Mouse (Mus musculus): ENCODE results near the gene Cdk5rap2. TPM values are rescaled to one million over a fixed set of nuclear protein-coding genes. Genes with fewer than 3 reads are reported as not detected.

Cdk5rap2 gene
- polyA plus RNA-seq, 1 experiment from 2014 or later, result 15.9 TPM

DNA sequence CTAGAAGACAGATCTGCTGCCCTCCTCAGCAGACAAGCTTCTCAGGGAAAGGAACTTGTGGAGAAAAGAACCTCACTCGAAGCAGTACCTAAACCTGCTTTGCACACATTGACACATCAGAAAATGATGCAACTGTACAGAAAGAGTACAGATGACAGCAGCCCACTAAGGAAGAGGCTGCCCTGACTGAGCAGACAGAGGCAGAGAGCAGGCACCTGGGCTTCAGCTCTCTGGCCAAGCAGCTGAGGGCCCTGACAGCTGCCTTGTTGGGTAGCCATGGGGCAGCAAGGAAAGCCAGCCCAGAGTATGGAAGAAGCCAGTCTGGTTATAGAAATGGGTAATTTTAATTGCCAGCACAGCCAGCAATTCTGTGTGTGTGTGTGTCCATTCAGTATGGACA lies 188.9 kb downstream of the Cdk5rap2 start:
- H3K4me2 ChIP-seq, result no peak overlapping the region
- H3K9ac ChIP-seq, result no peak overlapping the region
- WGBS, result 83% methylated on average over 1 of the region's 1 CpGs
- H3K36me3 ChIP-seq (ENCODE audit: poor library complexity, severe bottlenecking), result peaks cover 68% of the 10 kb centered on the region
- no peak overlapping the region for H3K4me3 ChIP-seq
- H3K27ac ChIP-seq, result no peak overlapping the region
- H3K4me1 ChIP-seq, result peaks cover 11% of the 10 kb centered on the region
- H3K9me3 ChIP-seq (replicated peaks), result no peaks in the 10 kb centered on the region
- no peaks in the 10 kb centered on the region for H3K27me3 ChIP-seq
- ATAC-seq, result no peak

DNA sequence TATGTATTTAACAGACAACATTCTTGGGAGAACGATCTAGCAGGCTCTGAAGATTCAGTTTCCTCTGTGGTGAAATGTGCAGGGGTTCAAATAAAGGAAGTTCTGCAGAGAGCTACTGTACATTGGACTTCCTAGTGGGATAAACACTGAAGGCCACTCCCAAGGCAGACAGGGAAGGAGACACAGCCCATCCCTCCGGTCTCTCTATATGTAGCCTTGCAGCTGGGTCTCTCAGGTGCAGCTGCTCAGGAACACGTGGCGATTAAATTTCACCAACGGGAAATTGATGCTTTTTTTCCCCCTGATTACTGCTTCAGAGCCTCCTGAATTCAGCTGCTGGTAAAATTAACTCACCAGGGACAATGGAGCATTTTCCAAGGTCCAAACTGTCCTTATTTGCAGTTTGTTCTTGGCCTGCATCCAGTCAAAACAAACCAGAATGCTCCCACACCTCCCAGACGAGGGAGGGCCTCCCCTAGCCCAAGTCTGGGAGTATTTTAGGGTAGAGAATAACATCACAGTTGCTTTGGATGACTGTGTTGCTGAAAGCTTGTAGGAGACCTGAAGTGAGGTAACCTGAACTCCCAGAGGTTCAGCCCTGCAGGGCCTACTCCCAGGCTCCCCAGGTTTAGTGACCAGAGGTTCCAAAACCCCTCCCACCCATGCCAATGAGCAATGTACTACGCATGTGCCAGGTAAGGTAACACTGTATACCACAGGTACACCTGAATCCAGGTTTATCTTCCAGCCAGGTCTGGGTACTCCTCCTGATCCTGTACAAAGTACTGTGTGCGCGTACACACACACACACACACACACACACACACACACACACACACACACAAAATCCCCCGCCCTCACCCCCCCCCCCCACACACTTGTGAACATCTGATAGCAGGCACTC lies 189.7 kb downstream of the Cdk5rap2 start:
- ATAC-seq, result peak; percentile 37; the same call in 1 of the 2 replicates
- no peaks in the 10 kb centered on the region for H3K27me3 ChIP-seq
- H3K36me3 ChIP-seq (ENCODE audit: poor library complexity, severe bottlenecking), result peaks cover 59% of the 10 kb centered on the region
- 68% methylated on average over 10 of the region's 10 CpGs for WGBS
- no peak overlapping the region for H3K4me3 ChIP-seq
- peaks cover 11% of the 10 kb centered on the region for H3K4me1 ChIP-seq
- H3K9me3 ChIP-seq (replicated peaks), result no peaks in the 10 kb centered on the region
- H3K4me2 ChIP-seq, result no peak overlapping the region
- H3K9ac ChIP-seq, result no peak overlapping the region
- H3K27ac ChIP-seq, result no peak overlapping the region; the same call in 1 of the 2 replicates

DNA sequence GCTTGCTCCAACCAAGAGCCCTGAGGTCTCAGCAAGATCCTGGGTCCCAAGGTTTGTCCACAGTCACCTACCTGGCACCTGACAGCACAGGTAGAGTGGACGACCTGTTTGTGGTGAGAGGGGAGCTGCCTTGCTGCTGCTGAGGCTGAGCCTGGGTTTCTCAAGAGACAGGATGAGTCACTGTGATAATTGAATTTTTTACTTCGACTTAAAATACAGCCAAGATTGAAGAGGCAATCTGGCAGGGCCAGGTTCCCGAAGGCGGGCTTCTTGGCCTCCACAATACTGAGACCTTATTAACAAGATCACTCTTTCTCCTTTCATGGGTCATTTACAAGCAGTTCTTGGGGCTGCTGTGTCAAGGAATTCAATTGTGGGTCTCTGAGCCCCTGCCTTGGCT lies 190.5 kb downstream of the Cdk5rap2 start:
- no peak overlapping the region for H3K9ac ChIP-seq
- WGBS, result 87% methylated on average over 4 of the region's 4 CpGs
- peaks cover 53% of the 10 kb centered on the region for H3K36me3 ChIP-seq (ENCODE audit: poor library complexity, severe bottlenecking)
- no peak overlapping the region for H3K27ac ChIP-seq
- ATAC-seq, result no peak
- peaks cover 11% of the 10 kb centered on the region for H3K4me1 ChIP-seq
- H3K4me3 ChIP-seq, result no peak overlapping the region
- H3K4me2 ChIP-seq, result no peak overlapping the region
- no peaks in the 10 kb centered on the region for H3K27me3 ChIP-seq
- no peaks in the 10 kb centered on the region for H3K9me3 ChIP-seq (replicated peaks)

DNA sequence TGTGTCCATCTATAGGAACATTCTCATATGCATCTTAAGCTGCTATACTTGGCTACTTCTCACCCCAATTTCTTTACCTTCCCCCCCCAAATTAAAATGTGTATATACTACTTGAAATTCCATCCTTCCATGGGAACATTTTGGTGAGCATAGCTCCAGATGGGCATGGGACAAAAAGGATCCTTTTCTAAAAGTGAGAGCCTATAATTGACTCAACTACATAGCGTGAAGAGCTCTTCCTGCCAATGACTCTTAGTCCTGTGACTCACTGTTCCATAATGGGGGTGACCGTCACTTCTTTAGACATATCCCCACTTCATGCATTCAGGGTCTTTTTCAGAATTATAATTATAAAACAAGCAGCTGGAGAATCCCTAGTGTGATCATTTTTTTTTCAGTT lies 224.3 kb downstream of the Cdk5rap2 start:
- no peak overlapping the region for H3K4me3 ChIP-seq
- WGBS, result 85% methylated on average over 2 of the region's 2 CpGs
- ATAC-seq, result no peak

More for the DNA sequence above, 224.3 kb downstream of the Cdk5rap2 start:
- Histone ChIP-seq H3K4me1 (no peaks in the 10 kb centered on the region), H3K4me2 (no peak overlapping the region), H3K27ac (no peak overlapping the region), H3K9me3 (replicated peaks) (no peaks in the 10 kb centered on the region), H3K9ac (no peak overlapping the region), H3K36me3 (ENCODE audit: poor library complexity, severe bottlenecking) (no peaks in the 10 kb centered on the region), H3K27me3 (no peaks in the 10 kb centered on the region)

Other genes starting within 250 kb of the Cdk5rap2 start
- gene Megf9, start 124.6 kb upstream of the Cdk5rap2 start, polyA plus RNA-seq (2015; fragmentation: Nextera tagmentation; extraction: Ambion mirVana), result 28.2 and 29.0 TPM in 2 replicates